Mouse (Mus musculus): ENCODE measurements around the gene Smg9.

Gene Smg9

GRCm38 (mm10) chr7:24399256-24400081, at the start of gene Smg9:
Smg9 (plus strand) TSS chr7:24399619.
- DNase-seq (ENCODE audit: low read depth, low spot score): peak; percentile 100

- no peak for DNase-seq (ENCODE audit: low read depth, low spot score)
Measured at GRCm38 (mm10) chr7:24355646-24356045, 43.8 kb upstream of the Smg9 start.

GRCm38 (mm10) chr7:24356081-24356480, 43.3 kb upstream of the Smg9 start:
- no peak for DNase-seq (ENCODE audit: low read depth, low spot score)

- DNase-seq (ENCODE audit: low read depth, low spot score): no peak
Measured at GRCm38 (mm10) chr7:24357899-24358298, 41.5 kb upstream of the Smg9 start.

- DNase-seq (ENCODE audit: low read depth, low spot score): no peak
Measured at GRCm38 (mm10) chr7:24359269-24359668, 40.1 kb upstream of the Smg9 start.

GRCm38 (mm10) chr7:24361001-24361400, 38.4 kb upstream of the Smg9 start:
- no peak for DNase-seq (ENCODE audit: low read depth, low spot score)

GRCm38 (mm10) chr7:24363228-24363627, 36.2 kb upstream of the Smg9 start:
- no peak for DNase-seq (ENCODE audit: low read depth, low spot score)

GRCm38 (mm10) chr7:24364827-24365226, 34.6 kb upstream of the Smg9 start:
- peak; percentile 80 for DNase-seq (ENCODE audit: low read depth, low spot score)

GRCm38 (mm10) chr7:24365258-24366014, 34.0 kb upstream of the Smg9 start:
- no peak for DNase-seq (ENCODE audit: low read depth, low spot score)

GRCm38 (mm10) chr7:24366716-24367632, 32.4 kb upstream of the Smg9 start:
- DNase-seq (ENCODE audit: low read depth, low spot score): no peak

GRCm38 (mm10) chr7:24368226-24368625, 31.2 kb upstream of the Smg9 start:
- DNase-seq (ENCODE audit: low read depth, low spot score): no peak

GRCm38 (mm10) chr7:24368946-24369345, 30.5 kb upstream of the Smg9 start:
- no peak for DNase-seq (ENCODE audit: low read depth, low spot score)

GRCm38 (mm10) chr7:24369731-24370541, 29.5 kb upstream of the Smg9 start, which contains the start of gene Kcnn4:
Kcnn4 (plus strand) TSS chr7:24370263.
- no peak for DNase-seq (ENCODE audit: low read depth, low spot score)

GRCm38 (mm10) chr7:24371012-24371808, 28.2 kb upstream of the Smg9 start:
- no peak for DNase-seq (ENCODE audit: low read depth, low spot score)

GRCm38 (mm10) chr7:24371809-24372145, 27.6 kb upstream of the Smg9 start:
- no peak for DNase-seq (ENCODE audit: low read depth, low spot score)

GRCm38 (mm10) chr7:24372300-24372699, 27.1 kb upstream of the Smg9 start:
- DNase-seq (ENCODE audit: low read depth, low spot score): no peak

GRCm38 (mm10) chr7:24372786-24373185, 26.6 kb upstream of the Smg9 start:
- no peak for DNase-seq (ENCODE audit: low read depth, low spot score)

- DNase-seq (ENCODE audit: low read depth, low spot score): no peak
Measured at GRCm38 (mm10) chr7:24373538-24374379, 25.7 kb upstream of the Smg9 start.

- DNase-seq (ENCODE audit: low read depth, low spot score): no peak
Measured at GRCm38 (mm10) chr7:24376456-24376855, 23.0 kb upstream of the Smg9 start.

Data from embryo, embryonic 11.5 days (tissue).